Mouse (Mus musculus) cortical plate, adult 2 months (tissue): ENCODE results near the gene Zfp69.

ENCODE experiments used
- CTCF ChIP-seq: fragments of 200-500 bp; IDR thresholded peaks from 2 replicates; pipeline ENCODE4 v1.5.1; 2011; ENCODE audit warnings: mild to moderate bottlenecking, control low read depth, low read length; ENCODE audit not compliant: insufficient read depth; ENCODE audit errors: extremely low read depth
- POLR2A ChIP-seq: fragments of 200-500 bp; IDR thresholded peaks from 2 replicates; pipeline ENCODE4 v1.6.1; 2011; ENCODE audit warnings: mild to moderate bottlenecking, low read length, control low read depth; ENCODE audit not compliant: insufficient read depth; ENCODE audit errors: extremely low read depth

- TF ChIP-seq CTCF (no peak), POLR2A (no peak)
Observed at GRCm38 (mm10) chr4:120891960-120892359, 59.5 kb downstream of the Zfp69 start.
